Mouse (Mus musculus) CH12.LX (cell line): ENCODE results near the gene Cyp2t4. TPM values are rescaled to one million over a fixed set of nuclear protein-coding genes. Genes with fewer than 3 reads are reported as not detected.

ENCODE experiments used
- DNase-seq: peaks from one replicate; pipeline ENCODE4 v3.0.0-alpha.2; 2013; ENCODE audit errors: extremely low read depth
- H3K27ac ChIP-seq: 2 replicates; pipeline ENCODE4 v1.5.1; 2012; ENCODE audit warnings: low read depth, mild to moderate bottlenecking, control low read depth, moderate library complexity; ENCODE audit not compliant: insufficient read depth
- H3K27me3 ChIP-seq: replicated peaks from 2 replicates; pipeline ENCODE3; 2012; ENCODE audit warnings: inconsistent platforms
- H3K36me3 ChIP-seq, 2 experiments: replicated peaks in 1 of 2; 2 replicates each; pipeline versions ENCODE3 to v1.6.1; 2012; ENCODE audit warnings: inconsistent platforms in 1 of 2, low read length in 1 of 2, mild to moderate bottlenecking in 1 of 2, mixed read lengths in 1 of 2, moderate library complexity in 1 of 2; ENCODE audit not compliant: control insufficient read depth in 1 of 2, insufficient read depth in 1 of 2
- H3K4me1 ChIP-seq, 2 experiments: 2 replicates each; pipeline ENCODE4 v1.6.1; 2012; ENCODE audit warnings: inconsistent platforms in 1 of 2, moderate library complexity in 1 of 2; ENCODE audit not compliant: insufficient read depth in 2 of 2, control insufficient read depth in 1 of 2
- H3K4me2 ChIP-seq: 2 replicates; pipeline ENCODE4 v1.6.1; 2012; ENCODE audit warnings: low read depth, mild to moderate bottlenecking, control low read depth; ENCODE audit not compliant: poor library complexity, insufficient read depth, severe bottlenecking
- H3K4me3 ChIP-seq, 3 experiments: fragments of 150-350 bp in 1 of 3; sonication (generic) in 1 of 3; replicated peaks in 1 of 3; 2 replicates each; pipeline versions ENCODE3 to v1.5.1; 2011 to 2012; ENCODE audit warnings: low read depth in 2 of 3, low read length in 2 of 3, mild to moderate bottlenecking in 2 of 3, moderate library complexity in 2 of 3, control low read depth in 1 of 3, improper control_type of control experiment in 1 of 3, inconsistent platforms in 1 of 3, mixed read lengths in 1 of 3; ENCODE audit not compliant: poor library complexity in 1 of 3
- H3K79me2 ChIP-seq: replicated peaks from 2 replicates; pipeline ENCODE4 v1.6.1; 2012; ENCODE audit warnings: mild to moderate bottlenecking, moderate library complexity; ENCODE audit not compliant: control insufficient read depth, poor library complexity, insufficient read depth, severe bottlenecking; ENCODE audit errors: extremely low read depth
- H3K9ac ChIP-seq: 2 replicates; pipeline ENCODE4 v1.6.1; 2012; ENCODE audit warnings: low read depth, mild to moderate bottlenecking, control low read depth, moderate library complexity; ENCODE audit not compliant: insufficient read depth
- H3K9me3 ChIP-seq: replicated peaks from 2 replicates; pipeline ENCODE3; 2012; ENCODE audit warnings: low read length, inconsistent platforms, mixed read lengths
- CHD2 ChIP-seq: IDR thresholded peaks from 2 replicates; pipeline ENCODE4 v1.6.1; 2011; ENCODE audit warnings: low read length, improper control_type of control experiment
- E2F4 ChIP-seq: IDR thresholded peaks from 2 replicates; pipeline ENCODE4 v1.6.1; 2011; ENCODE audit warnings: low read depth, low read length, improper control_type of control experiment; ENCODE audit not compliant: insufficient replicate concordance
- ETS1 ChIP-seq: conservative IDR thresholded peaks from 2 replicates; pipeline ENCODE4 v1.6.1; 2012; ENCODE audit warnings: low read depth, mild to moderate bottlenecking, inconsistent platforms, low read length, improper control_type of control experiment, moderate library complexity
- HCFC1 ChIP-seq: IDR thresholded peaks from 2 replicates; pipeline ENCODE4 v1.6.1; 2012; ENCODE audit warnings: low read depth, mild to moderate bottlenecking, inconsistent platforms, low read length, improper control_type of control experiment
- IRF4 ChIP-seq: IDR thresholded peaks from 2 replicates; pipeline ENCODE4 v1.6.1; 2014; ENCODE audit warnings: low read depth, mild to moderate bottlenecking, inconsistent platforms, low read length, improper control_type of control experiment
- JUN ChIP-seq: IDR thresholded peaks from 2 replicates; pipeline ENCODE4 v1.6.1; 2011; ENCODE audit warnings: low read depth, mild to moderate bottlenecking, low read length, improper control_type of control experiment, moderate library complexity; ENCODE audit not compliant: insufficient read depth
- JUND ChIP-seq: conservative IDR thresholded peaks from 2 replicates; pipeline ENCODE4 v1.6.1; 2011; ENCODE audit warnings: low read depth, low read length, improper control_type of control experiment
- KAT2A ChIP-seq: IDR thresholded peaks from 2 replicates; pipeline ENCODE4 v1.6.1; 2012; ENCODE audit warnings: low read length, improper control_type of control experiment, inconsistent platforms; ENCODE audit not compliant: insufficient replicate concordance
- MAX ChIP-seq: IDR thresholded peaks from 2 replicates; pipeline ENCODE4 v1.6.1; 2011; ENCODE audit warnings: low read length, improper control_type of control experiment
- MAZ ChIP-seq: IDR thresholded peaks from 2 replicates; pipeline ENCODE4 v1.6.1; 2012; ENCODE audit warnings: low read depth, mild to moderate bottlenecking, inconsistent platforms, low read length, improper control_type of control experiment, moderate library complexity
- MEF2A ChIP-seq: IDR thresholded peaks from 2 replicates; pipeline ENCODE4 v1.6.1; 2014; ENCODE audit warnings: low read depth, mild to moderate bottlenecking, inconsistent platforms, low read length, improper control_type of control experiment, borderline replicate concordance
- MXI1 ChIP-seq: IDR thresholded peaks from 2 replicates; pipeline ENCODE4 v1.6.1; 2011; ENCODE audit warnings: mild to moderate bottlenecking, low read depth, low read length, improper control_type of control experiment
- MYC ChIP-seq: IDR thresholded peaks from 2 replicates; pipeline ENCODE4 v1.6.1; 2011; ENCODE audit warnings: low read depth, mild to moderate bottlenecking, improper control_type of control experiment, low read length
- PAX5 ChIP-seq: IDR thresholded peaks from 2 replicates; pipeline ENCODE4 v1.6.1; 2012; ENCODE audit warnings: low read length, inconsistent platforms, mixed read lengths
- POLR2A ChIP-seq: IDR thresholded peaks from 2 replicates; pipeline ENCODE4 v1.6.1; 2011; ENCODE audit warnings: low read depth, mild to moderate bottlenecking, improper control_type of control experiment, low read length
- POLR2AphosphoS2 ChIP-seq: IDR thresholded peaks from 2 replicates; pipeline ENCODE4 v1.6.1; 2011; ENCODE audit warnings: low read depth, low read length, improper control_type of control experiment
- SIN3A ChIP-seq: IDR thresholded peaks from 2 replicates; pipeline ENCODE4 v1.6.1; 2012; ENCODE audit warnings: low read length, improper control_type of control experiment, inconsistent platforms
- SMC3 ChIP-seq: IDR thresholded peaks from 2 replicates; pipeline ENCODE4 v1.6.1; 2011; ENCODE audit warnings: low read depth, low read length, improper control_type of control experiment
- TBP ChIP-seq: conservative IDR thresholded peaks from 2 replicates; pipeline ENCODE4 v1.6.1; 2011; ENCODE audit warnings: low read depth, low read length, improper control_type of control experiment
- USF2 ChIP-seq: conservative IDR thresholded peaks from 2 replicates; pipeline ENCODE4 v1.6.1; 2011; ENCODE audit warnings: low read depth, low read length, improper control_type of control experiment
- ZC3H11A ChIP-seq: IDR thresholded peaks from 2 replicates; pipeline ENCODE4 v1.6.1; 2012; ENCODE audit warnings: low read depth, mild to moderate bottlenecking, inconsistent platforms, low read length, improper control_type of control experiment
- ZKSCAN1 ChIP-seq: IDR thresholded peaks from 2 replicates; pipeline ENCODE4 v1.6.1; 2012; ENCODE audit warnings: low read depth, inconsistent platforms, low read length, improper control_type of control experiment, borderline replicate concordance
- ZMIZ1 ChIP-seq: IDR thresholded peaks from 2 replicates; pipeline ENCODE4 v1.6.1; 2012; ENCODE audit warnings: low read depth, mild to moderate bottlenecking, inconsistent platforms, low read length, improper control_type of control experiment
- dilution Hi-C: fragments of 300-500 bp; cut with MboI; formaldehyde crosslinking; loops from 2 replicates; pipeline ENCODE4 v1.14.3; 2020; ENCODE audit warnings: low sequenced_read_pairs; ENCODE audit not compliant: extremely low pct_unique_long_range_greater_than_20kb, extremely low pct_ligation_motif_present
- in situ Hi-C: fragments of 300-500 bp; cut with MboI; formaldehyde crosslinking; loops from 3 replicates; pipeline ENCODE4 v1.14.3; 2019; ENCODE audit warnings: low sequenced_read_pairs, low pct_ligation_motif_present, low pct_unique_long_range_greater_than_20kb, mixed read lengths
- polyA plus RNA-seq: library from polyadenylated mRNA; unstranded; fragments of >175 nt; gene quantifications from 2 replicates; pipeline ENCODE4 v1.2.1, GENCODE M21; 2012; ENCODE audit warnings: low read depth; ENCODE audit not compliant: insufficient read length
- total RNA-seq, 2 experiments: library from RNA; depleted of rRNA; stranded (reverse); fragments of 300-350 nt in 1 of 2; fragments of >200 nt in 1 of 2; gene quantifications; 2 replicates each; pipeline ENCODE4 v1.2.3; 2012 to 2014

Gene Cyp2t4
- total and polyA plus RNA-seq, 3 experiments = 0.43 TPM; not detected in 2

- Histone ChIP-seq H3K4me2 (peak within 1 kb of the TSS; percentile 68), H3K9me3 (peaks cover 2% of the 10 kb centered on the region), H3K36me3 (peaks cover 19 to 44% of the 10 kb centered on the region in 2 experiments), H3K4me1 (peaks cover 3 to 27% of the 10 kb centered on the region in 2 experiments; a peak in 3 of 4 replicates), H3K4me3 (peak within 1 kb of the TSS in 2 of 3 experiments; percentile 25 to 26), H3K9ac (peak within 1 kb of the TSS; percentile 40; the same call in 1 of the 2 replicates), H3K79me2 (peaks cover 7% of the 10 kb centered on the region), H3K27me3 (no peaks in the 10 kb centered on the region), H3K27ac (peak within 1 kb of the TSS; percentile 87)
- TF ChIP-seq MAZ (no peak), CHD2 (no peak), USF2 (no peak), ZMIZ1 (no peak), SMC3 (no peak), ETS1 (no peak), E2F4 (no peak), POLR2A (no peak), PAX5 (no peak)
- dilution Hi-C loops = no loop called here
- DNase-seq = no peak
- in situ Hi-C loops = no loop called here
These were observed 27.6 kb downstream of the Cyp2t4 start, which contains the start of the genes Gm21983 and Mia for GRCm38 (mm10) chr7:27180837-27181695. Gene Gm21983 (minus strand): TSS chr7:27181086. Gene Mia (minus strand): TSS chr7:27181157.

DNA sequence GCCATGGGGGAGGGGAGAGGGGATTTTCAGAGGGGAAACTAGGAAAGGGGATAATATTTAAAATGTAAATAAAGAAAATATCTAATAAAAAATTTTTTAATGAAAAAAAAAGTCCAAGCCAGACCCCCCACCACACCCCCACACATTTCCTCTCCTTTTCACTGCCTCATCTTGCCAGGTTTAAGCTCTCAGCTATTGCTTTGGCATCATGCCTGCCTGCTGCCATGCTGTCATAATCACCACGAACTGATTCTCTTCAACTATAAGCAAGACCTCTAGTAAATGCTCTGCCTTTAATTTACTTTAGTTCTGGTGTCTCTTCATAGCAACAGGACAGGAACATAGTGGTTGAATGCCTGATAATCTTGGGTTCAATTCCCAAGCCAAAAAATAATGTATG is 29.0 kb downstream of the Cyp2t4 start:
- Histone ChIP-seq H3K9ac (no peak overlapping the region), H3K36me3 (peaks cover 33 to 55% of the 10 kb centered on the region in 2 experiments), H3K79me2 (peaks cover 9% of the 10 kb centered on the region; the same call in 1 of the 2 replicates), H3K27ac (no peak overlapping the region), H3K4me1 (peaks cover 3 to 23% of the 10 kb centered on the region in 2 experiments; a peak in 3 of 4 replicates), H3K4me3 (no peak overlapping the region), H3K4me2 (no peak overlapping the region), H3K9me3 (peaks cover 2% of the 10 kb centered on the region), H3K27me3 (no peaks in the 10 kb centered on the region)
- dilution Hi-C loops = no loop called here
- TF ChIP-seq CHD2 (no peak), JUND (no peak), SIN3A (no peak), USF2 (no peak)
- DNase-seq = no peak
- in situ Hi-C loops = no loop called here

DNA sequence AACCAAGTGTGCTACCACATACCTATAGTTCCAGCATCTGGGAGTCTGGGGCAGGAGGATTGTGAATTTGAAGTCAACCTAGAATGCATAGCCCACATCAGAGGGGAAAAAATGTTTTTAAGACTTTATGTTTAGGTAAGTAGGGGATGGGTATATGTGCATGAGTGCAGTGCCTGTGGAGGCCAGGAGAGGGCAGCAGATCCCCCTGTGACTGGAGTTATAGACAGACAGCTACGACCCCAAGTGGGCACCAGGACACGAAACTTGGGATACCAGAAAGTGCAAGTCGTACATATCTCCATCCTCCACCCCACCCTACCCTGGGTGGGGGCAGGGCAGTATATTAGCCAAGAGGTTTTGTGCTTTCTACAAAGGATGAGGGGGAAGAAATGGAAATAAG is 31.4 kb downstream of the Cyp2t4 start:
- no peak overlapping the region for H3K9ac ChIP-seq
- in situ Hi-C loops (no loop called here), dilution Hi-C loops (no loop called here)
- H3K4me1 ChIP-seq = peaks cover 3 to 18% of the 10 kb centered on the region in 2 experiments; a peak in 3 of 4 replicates
- H3K27me3 ChIP-seq = no peaks in the 10 kb centered on the region
- no peak overlapping the region for H3K27ac ChIP-seq
- peaks cover 53 to 80% of the 10 kb centered on the region in 2 experiments for H3K36me3 ChIP-seq
- DNase-seq = peak; percentile 62
- peaks cover 5% of the 10 kb centered on the region for H3K9me3 ChIP-seq
- no peak overlapping the region for H3K4me3 ChIP-seq
- H3K4me2 ChIP-seq = no peak overlapping the region
- peaks cover 3% of the 10 kb centered on the region; the same call in 1 of the 2 replicates for H3K79me2 ChIP-seq
- TF ChIP-seq CHD2 = 0 out of 2 replicates have a peak, but pooled peaks have one; percentile 15
- TF ChIP-seq POLR2A = no peak
- no peak for TF ChIP-seq MEF2A
- peak; percentile 67; the same call in 1 of the 2 replicates for TF ChIP-seq POLR2AphosphoS2
- TF ChIP-seq JUN = no peak
- TF ChIP-seq USF2 = no peak
- TF ChIP-seq JUND = no peak
- no peak for TF ChIP-seq MAX
- TF ChIP-seq TBP = no peak
- TF ChIP-seq IRF4 = no peak
- TF ChIP-seq KAT2A = no peak
- TF ChIP-seq ETS1 = no peak
- no peak for TF ChIP-seq ZC3H11A
- no peak for TF ChIP-seq HCFC1
- no peak for TF ChIP-seq MYC
- no peak for TF ChIP-seq MXI1
- no peak for TF ChIP-seq ZKSCAN1
- no peak for TF ChIP-seq MAZ
